Mouse (Mus musculus) adrenal gland, postnatal 36 days (tissue): ENCODE results near the gene Maats1. TPM values are rescaled to one million over a fixed set of nuclear protein-coding genes. Genes with fewer than 3 reads are reported as not detected.

ENCODE experiments used
- DNase-seq, 2 experiments: peaks; one replicate each; pipeline ENCODE4 v3.0.0; 2021; ENCODE audit warnings: mixed read lengths in 1 of 2
- total RNA-seq, 2 experiments: library from RNA; stranded (reverse); gene quantifications; 2 replicates each; pipeline ENCODE4 v1.2.3; 2021

Gene Maats1
- total RNA-seq, 2 experiments from 2014 or later, result 0.66 to 0.70 TPM

- DNase-seq, result peak in 1 of 2 experiments; percentile 30
These were observed 28.9 kb upstream of the Maats1 start for GRCm38 (mm10) chr16:38370633-38371374.

DNA sequence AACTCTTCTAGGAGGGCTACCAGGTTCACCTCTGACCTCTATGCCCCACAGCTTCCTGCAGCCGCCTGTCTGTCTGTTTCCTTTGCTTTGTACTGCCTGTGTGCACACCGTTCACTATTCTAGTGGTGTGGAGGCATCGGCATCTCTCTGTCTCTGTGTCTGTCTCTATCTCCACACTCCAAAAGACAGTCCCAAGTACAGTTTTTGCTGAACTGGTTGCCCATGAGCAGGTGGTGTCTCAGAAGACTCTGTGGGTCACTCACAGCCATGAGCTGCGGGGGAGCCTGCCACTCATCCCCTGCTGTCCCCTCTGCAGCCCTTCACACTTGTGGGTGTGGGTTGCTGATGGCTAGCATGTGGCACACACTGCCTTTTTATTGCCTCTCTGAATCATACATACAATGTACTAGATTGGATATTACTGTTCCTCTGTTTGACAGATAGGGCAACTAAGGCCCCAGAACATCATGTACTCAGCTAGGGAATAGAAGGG, 28.1 kb upstream of the Maats1 start:
- DNase-seq, result no peak

DNA sequence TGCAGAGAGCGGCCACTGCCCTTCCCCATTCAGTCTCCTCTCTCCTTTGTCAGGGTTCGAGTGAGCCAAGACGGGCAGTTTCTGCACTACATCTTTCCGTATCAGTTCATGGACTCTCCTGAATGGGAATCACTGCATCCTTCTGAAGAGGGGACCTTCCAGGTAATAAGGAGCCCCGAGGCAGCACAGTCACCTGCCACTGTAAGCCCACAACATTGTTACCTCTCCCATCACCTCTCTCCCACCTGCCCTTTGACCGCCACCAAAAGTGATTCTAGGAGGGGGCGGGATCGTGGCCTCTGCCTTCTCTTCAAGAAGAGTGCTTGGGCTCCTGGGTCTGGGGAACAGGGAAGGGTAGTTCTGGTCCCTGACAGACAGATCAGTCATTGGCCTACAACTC, 27.5 kb upstream of the Maats1 start:
- no peak for DNase-seq

DNA sequence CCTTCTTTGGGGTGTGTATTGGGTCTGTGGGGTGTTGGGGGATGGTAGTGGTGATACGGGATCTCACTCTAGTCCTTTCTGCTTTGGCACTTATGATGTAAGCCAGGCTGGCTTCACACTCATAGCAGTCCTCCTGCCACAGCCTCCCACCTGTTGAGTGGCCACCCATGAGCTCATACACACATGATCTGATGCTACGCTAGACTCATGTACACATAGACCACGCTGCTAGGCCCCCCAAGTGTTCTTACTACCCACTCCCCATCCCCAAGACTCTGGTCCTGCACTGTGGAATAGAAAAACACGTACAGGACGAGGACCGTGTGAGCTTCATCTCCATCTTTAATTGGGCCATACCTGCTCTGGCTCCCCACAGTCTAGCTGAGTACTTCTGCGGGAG, 27.1 kb upstream of the Maats1 start:
- no peak for DNase-seq

DNA sequence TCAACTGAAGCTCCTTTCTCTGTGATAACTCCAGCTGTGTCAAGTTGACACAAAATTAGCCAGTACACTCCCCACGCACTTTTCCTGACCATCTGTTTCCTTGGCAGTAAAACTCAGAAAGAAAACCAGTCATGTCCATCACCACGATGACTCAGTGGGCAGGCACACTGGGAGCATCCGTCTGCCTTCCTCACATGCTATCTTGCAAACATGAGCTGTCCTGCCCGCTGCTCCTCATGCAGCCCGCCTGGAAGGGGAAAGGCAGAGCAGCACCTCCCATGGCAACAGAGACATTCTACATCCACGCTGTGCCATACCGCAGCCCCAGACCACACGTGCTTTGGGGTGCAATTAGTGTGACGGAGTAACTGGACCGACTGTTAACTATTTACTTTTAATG, 26.4 kb upstream of the Maats1 start:
- peak; percentile 17 to 36 for DNase-seq

- DNase-seq, result no peak
These were observed 24.3 kb upstream of the Maats1 start for GRCm38 (mm10) chr16:38366231-38366630.

DNA sequence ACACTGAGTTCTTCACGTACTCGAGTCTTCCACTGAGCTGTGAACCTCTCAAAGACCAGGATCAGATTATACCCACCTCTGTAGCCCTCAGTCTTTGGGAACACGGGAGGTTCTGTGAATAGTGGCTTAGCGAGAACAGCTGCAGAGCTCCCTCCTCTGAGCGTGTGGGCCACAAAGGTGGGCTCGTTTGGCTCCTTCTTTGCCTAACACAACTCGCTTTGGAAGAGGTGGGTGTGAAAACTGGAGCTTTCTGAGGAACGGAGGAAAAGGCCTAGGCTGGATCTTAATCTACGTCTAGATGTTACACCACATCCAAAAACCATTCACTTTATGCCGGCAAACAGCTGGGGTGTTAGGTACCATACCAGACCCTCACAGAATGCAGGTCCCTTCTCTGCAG, 23.4 kb upstream of the Maats1 start:
- no peak for DNase-seq

DNA sequence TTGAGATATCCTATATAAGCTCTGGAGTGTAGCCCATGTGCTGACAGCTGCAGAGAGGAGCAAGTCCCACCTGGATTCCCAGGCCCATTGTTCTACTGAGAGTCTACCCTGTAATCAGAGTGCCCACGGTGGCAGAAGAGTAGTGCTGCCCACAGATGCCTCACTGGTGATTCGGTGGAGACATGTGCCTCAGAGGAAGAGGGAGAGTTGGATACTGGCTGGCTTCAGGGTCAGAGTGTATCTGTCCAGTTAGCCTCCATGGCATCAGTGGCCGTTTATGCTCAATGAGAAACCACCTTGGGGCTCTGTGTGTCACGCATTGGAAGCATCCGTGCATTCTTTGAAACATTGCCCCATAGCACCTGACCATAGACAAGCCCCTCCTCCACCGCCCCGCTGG, 21.7 kb upstream of the Maats1 start:
- no peak for DNase-seq

GRCm38 (mm10) chr16:38363256-38363595, 21.3 kb upstream of the Maats1 start:
- DNase-seq, result no peak

GRCm38 (mm10) chr16:38362493-38363255, 20.7 kb upstream of the Maats1 start:
- DNase-seq, result no peak

DNA sequence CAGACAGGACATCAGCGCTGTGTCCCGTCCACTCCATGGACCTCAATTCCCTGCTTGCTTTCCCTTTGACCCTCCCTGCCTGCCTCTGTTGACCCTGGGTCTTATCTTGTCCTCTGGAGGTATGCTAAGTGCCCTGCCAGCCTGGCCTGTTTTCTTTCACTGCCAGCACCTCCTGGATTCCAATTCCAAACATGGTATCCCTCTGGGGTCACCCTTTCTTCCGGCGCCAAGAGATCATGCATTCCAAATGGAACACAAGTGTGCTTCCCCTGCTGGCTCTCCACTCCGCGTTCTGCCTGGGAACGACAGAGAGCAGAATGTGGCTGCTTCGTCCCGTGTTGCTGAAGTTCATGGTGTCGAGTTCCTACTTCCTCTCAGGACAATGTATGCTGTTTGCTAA, 20.0 kb upstream of the Maats1 start, which contains the start of gene Popdc2:
Popdc2 (plus strand) TSS at position 277 of the 400 bp plus-strand sequence.
- peak in 1 of 2 experiments; percentile 22 for DNase-seq

- DNase-seq, result no peak
These were observed 18.4 kb upstream of the Maats1 start for GRCm38 (mm10) chr16:38360317-38360716.

DNA sequence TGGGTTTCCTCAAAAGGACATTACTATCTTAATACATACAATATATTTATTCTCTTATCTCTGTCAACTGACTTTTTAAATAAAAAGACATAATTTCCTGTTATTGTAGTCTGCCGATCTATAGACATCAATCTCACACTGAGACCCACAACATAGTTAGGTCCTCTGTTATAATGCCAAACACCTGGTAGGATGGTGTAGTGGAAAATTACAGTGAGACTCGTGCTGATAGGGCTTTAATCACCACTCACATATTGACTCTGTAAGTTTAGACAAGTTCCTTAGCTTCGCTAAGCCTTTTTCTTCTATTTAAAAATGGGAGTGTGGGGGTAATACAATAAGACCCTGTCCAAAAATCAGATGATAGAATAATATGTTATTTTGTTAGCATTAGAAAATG, 17.9 kb upstream of the Maats1 start:
- no peak for DNase-seq

- no peak for DNase-seq
These were observed 17.3 kb upstream of the Maats1 start for GRCm38 (mm10) chr16:38359241-38359640.

DNA sequence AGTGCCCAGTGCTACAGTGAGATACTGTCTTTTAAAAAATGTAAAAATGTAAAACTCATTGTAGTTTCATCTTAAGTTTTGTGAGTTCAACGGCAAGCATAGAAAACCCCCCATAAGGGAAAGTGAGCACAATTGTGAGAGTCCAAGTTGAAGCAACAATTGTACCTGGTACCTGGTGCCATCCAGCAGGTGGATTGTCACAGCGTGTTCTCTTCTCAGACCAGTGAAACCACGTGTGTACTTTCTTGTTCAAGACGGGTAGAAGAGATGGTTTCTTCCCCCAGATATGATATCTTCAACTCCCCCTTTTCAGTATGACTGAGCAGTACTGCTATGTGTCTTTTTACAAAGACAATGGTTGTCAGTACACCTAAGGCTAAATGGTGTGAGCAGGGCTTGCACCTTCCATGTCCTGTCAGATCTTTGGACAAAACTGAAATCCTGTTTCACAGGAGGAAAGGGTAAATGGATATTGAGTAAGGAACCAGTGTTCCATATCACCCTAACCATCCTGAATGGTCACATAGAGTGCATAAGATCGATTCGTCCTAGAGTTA, 16.4 kb upstream of the Maats1 start:
- no peak for DNase-seq

GRCm38 (mm10) chr16:38354185-38354913, 12.4 kb upstream of the Maats1 start:
- no peak for DNase-seq

GRCm38 (mm10) chr16:38353642-38354041, 11.7 kb upstream of the Maats1 start:
- DNase-seq, result no peak

DNA sequence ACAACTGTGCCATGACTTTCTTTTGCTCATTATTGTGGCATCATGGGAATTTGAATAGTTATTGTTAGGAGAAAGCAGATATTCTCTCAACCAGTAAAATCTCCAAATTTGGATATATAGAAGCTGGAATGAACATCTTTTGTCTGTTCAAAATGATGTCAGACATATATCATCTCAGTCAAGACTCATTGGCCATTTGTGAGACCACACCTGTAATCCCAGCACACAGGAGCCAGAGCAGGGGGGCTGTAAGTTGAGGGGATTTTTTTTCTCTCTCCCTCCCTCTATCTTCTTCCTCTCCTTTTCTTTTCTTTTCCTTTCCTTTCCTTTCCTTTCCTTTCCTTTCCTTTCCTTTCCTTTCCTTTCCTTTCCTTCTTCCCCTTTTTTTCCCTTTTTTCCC, 10.9 kb upstream of the Maats1 start:
- DNase-seq, result no peak

DNA sequence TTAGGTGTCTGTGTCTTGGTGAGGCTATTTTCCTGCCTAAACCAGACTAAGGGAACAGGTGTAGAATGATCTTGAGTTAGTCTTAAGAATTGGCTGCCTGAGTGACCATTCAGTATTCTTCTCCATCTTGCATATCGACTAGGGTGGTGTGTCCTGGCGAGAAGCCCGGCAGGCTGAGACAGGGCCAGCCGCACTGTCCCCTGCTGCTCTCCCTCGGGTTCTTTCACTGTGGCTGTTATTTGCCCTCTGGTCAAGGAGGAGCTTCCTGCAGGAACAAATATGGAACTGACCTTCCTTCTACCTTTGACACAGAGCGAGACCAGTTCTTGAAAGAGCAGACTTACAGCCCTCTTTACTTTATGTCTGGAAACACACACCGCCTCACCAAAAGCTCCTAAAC, 10.1 kb upstream of the Maats1 start:
- peak; percentile 44 to 62 for DNase-seq

DNA sequence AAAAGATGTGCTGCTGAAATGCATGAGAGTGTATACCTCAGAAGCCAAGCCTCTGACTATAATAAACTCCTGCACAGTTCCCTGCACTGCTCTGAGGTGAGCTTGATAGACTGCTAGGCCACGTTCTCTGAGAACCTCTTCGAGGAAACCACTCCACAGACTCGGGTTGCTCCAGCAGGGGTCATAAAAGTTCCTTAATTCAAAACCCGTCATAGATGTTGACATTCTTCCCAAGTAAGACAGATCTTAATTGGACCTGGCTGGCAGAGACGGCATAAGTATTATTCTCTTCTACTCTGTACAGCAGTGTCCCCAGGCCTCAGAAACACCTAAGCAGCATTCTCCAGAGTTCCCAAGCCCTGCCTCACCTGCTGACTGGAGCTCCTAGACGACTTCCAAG, 9.0 kb upstream of the Maats1 start:
- DNase-seq, result no peak

- no peak for DNase-seq
These were observed 8.5 kb upstream of the Maats1 start for GRCm38 (mm10) chr16:38350361-38350855.

- DNase-seq, result no peak
These were observed 7.9 kb upstream of the Maats1 start for GRCm38 (mm10) chr16:38349881-38350280.
